Mouse (Mus musculus) gastrocnemius, postnatal 4 days (tissue): Measurements from ENCODE around the gene Iqsec1. TPM values are rescaled to one million over a fixed set of nuclear protein-coding genes. Genes with fewer than 3 reads are reported as not detected.
A peak's percentile ranks its signal among the peaks of the same experiment; 100 is the strongest.

ENCODE experiments used
- DNase-seq, 2 experiments: peaks; one replicate each; pipeline ENCODE4 v3.0.0; 2021 to 2022; ENCODE audit warnings: low spot score in 2 of 2, mixed read lengths in 2 of 2
- total RNA-seq, 2 experiments: library from RNA; stranded (reverse); gene quantifications; 2 replicates each; pipeline ENCODE4 v1.2.3; 2021

The Iqsec1 gene
- total RNA-seq, 2 experiments from 2014 or later, result 84.0 to 106 TPM

GRCm38 (mm10) chr6:90625207-90625994, 363.1 kb downstream of the Iqsec1 start:
- DNase-seq, result no peak

GRCm38 (mm10) chr6:90624733-90625132, 363.8 kb downstream of the Iqsec1 start:
- DNase-seq, result no peak

- DNase-seq, result peak; percentile 64 to 82
Observed at GRCm38 (mm10) chr6:90624184-90624583, 364.3 kb downstream of the Iqsec1 start.

GRCm38 (mm10) chr6:90623456-90623836, 365.0 kb downstream of the Iqsec1 start:
- no peak for DNase-seq

GRCm38 (mm10) chr6:90622758-90623455, 365.6 kb downstream of the Iqsec1 start:
- DNase-seq, result no peak

GRCm38 (mm10) chr6:90621584-90621890, 366.9 kb downstream of the Iqsec1 start:
- no peak for DNase-seq

GRCm38 (mm10) chr6:90620791-90621583, 367.5 kb downstream of the Iqsec1 start:
- no peak for DNase-seq

- no peak for DNase-seq
Observed at GRCm38 (mm10) chr6:90619936-90620335, 368.5 kb downstream of the Iqsec1 start.

GRCm38 (mm10) chr6:90618821-90619636, 369.5 kb downstream of the Iqsec1 start:
- no peak for DNase-seq

GRCm38 (mm10) chr6:90618274-90618673, 370.2 kb downstream of the Iqsec1 start:
- no peak for DNase-seq

- DNase-seq, result no peak
Observed at GRCm38 (mm10) chr6:90616481-90616880, 372.0 kb downstream of the Iqsec1 start.

GRCm38 (mm10) chr6:90615991-90616390, 372.5 kb downstream of the Iqsec1 start:
- no peak for DNase-seq

- DNase-seq, result no peak
Observed at GRCm38 (mm10) chr6:90615362-90615761, 373.1 kb downstream of the Iqsec1 start.

GRCm38 (mm10) chr6:90613277-90613676, 375.2 kb downstream of the Iqsec1 start:
- DNase-seq, result no peak

GRCm38 (mm10) chr6:90610248-90610647, 378.2 kb downstream of the Iqsec1 start:
- DNase-seq, result no peak

- no peak for DNase-seq
Observed at GRCm38 (mm10) chr6:90608186-90608585, 380.3 kb downstream of the Iqsec1 start.

GRCm38 (mm10) chr6:90607196-90607595, 381.3 kb downstream of the Iqsec1 start:
- DNase-seq, result peak in 1 of 2 experiments; percentile 59

GRCm38 (mm10) chr6:90606538-90606937, 381.9 kb downstream of the Iqsec1 start:
- peak in 1 of 2 experiments; percentile 52 for DNase-seq
